Mouse (Mus musculus) neural tube, embryonic 11.5 days (tissue): ENCODE measurements around the gene Rnf220. TPM values are rescaled to one million over a fixed set of nuclear protein-coding genes. Genes with fewer than 3 reads are reported as not detected.

Source experiments
- ATAC-seq: fragments of 200-750 bp; cut with Nextera tagmentation; 2 replicates; pipeline ENCODE4 v1.8.0; 2017; ENCODE audit warnings: moderate number of reproducible peaks, mild to moderate bottlenecking, moderate TSS enrichment, moderate library complexity; ENCODE audit not compliant: insufficient read depth, low FRiP score, low TSS enrichment
- DNase-seq: peaks from one replicate; pipeline ENCODE4 v3.0.0-alpha.2; 2015; ENCODE audit warnings: low spot score
- H3K27ac ChIP-seq: fragments of 300-500 bp; sonication (generic); 2 replicates; pipeline ENCODE4 v1.5.1; 2014; ENCODE audit warnings: low read depth, mild to moderate bottlenecking, low read length
- H3K27me3 ChIP-seq: fragments of 300-500 bp; sonication (generic); 2 replicates; pipeline ENCODE4 v1.6.1; 2014; ENCODE audit warnings: mild to moderate bottlenecking, low read length, mixed read lengths; ENCODE audit not compliant: control insufficient read depth, insufficient read depth
- H3K36me3 ChIP-seq: fragments of 300-500 bp; sonication (generic); 2 replicates; pipeline ENCODE4 v1.6.1; 2014; ENCODE audit warnings: mild to moderate bottlenecking, low read length, moderate library complexity, mixed read lengths; ENCODE audit not compliant: control insufficient read depth, insufficient read depth
- H3K4me1 ChIP-seq: fragments of 300-500 bp; sonication (generic); 2 replicates; pipeline ENCODE4 v1.6.1; 2014; ENCODE audit warnings: low read length, mixed read lengths; ENCODE audit not compliant: control insufficient read depth, insufficient read depth
- H3K4me2 ChIP-seq: fragments of 300-500 bp; sonication (generic); 2 replicates; pipeline ENCODE4 v1.6.1; 2014; ENCODE audit warnings: low read depth, mild to moderate bottlenecking, moderate library complexity
- H3K4me3 ChIP-seq: fragments of 300-500 bp; sonication (generic); 2 replicates; pipeline ENCODE4 v1.5.1; 2014; ENCODE audit warnings: low read depth, low read length
- H3K9ac ChIP-seq: fragments of 300-500 bp; sonication (generic); 2 replicates; pipeline ENCODE4 v1.6.1; 2014; ENCODE audit warnings: mild to moderate bottlenecking, low read length
- H3K9me3 ChIP-seq: fragments of 300-500 bp; sonication (generic); 2 replicates; pipeline ENCODE4 v1.6.1; 2016; ENCODE audit warnings: low read length; ENCODE audit not compliant: control insufficient read depth
- WGBS: fragments of 180-500 bp; shearing (Covaris S2); extraction: QIAGEN DNeasy Blood & Tissue Kit; methylation state at CpG from one replicate; pipeline ENCODE4 v1.1.7; 2014; 5-methylcytosine and 5-hydroxymethylcytosine counted together
- polyA plus RNA-seq: library from polyadenylated mRNA; unstranded; fragments of >200 nt; fragmentation: Nextera tagmentation; extraction: Ambion mirVana; gene quantifications from 2 replicates; pipeline ENCODE4 v1.2.1, GENCODE M21; 2014

The Rnf220 gene
- polyA plus RNA-seq, 1 experiment from 2014 or later: 76.8 TPM

GRCm38 (mm10) chr4:117476355-117476754 is 20.5 kb downstream of the Rnf220 start:
- no peak overlapping the region for H3K27ac ChIP-seq
- no peak overlapping the region for H3K4me3 ChIP-seq
- H3K27me3 ChIP-seq: 0 out of 2 replicates have a peak, but pooled peaks cover 18% of the 10 kb centered on the region
- DNase-seq: no peak
- no peak for ATAC-seq
- H3K9ac ChIP-seq: no peak overlapping the region
- no peak overlapping the region for H3K4me2 ChIP-seq
- no peaks in the 10 kb centered on the region for H3K36me3 ChIP-seq
- no peaks in the 10 kb centered on the region for H3K9me3 ChIP-seq
- H3K4me1 ChIP-seq: peaks cover 27% of the 10 kb centered on the region

GRCm38 (mm10) chr4:117473985-117474354 is 22.9 kb downstream of the Rnf220 start:
- Histone ChIP-seq H3K4me3 (no peak overlapping the region), H3K27me3 (0 out of 2 replicates have a peak, but pooled peaks cover 18% of the 10 kb centered on the region), H3K9ac (no peak overlapping the region), H3K9me3 (no peaks in the 10 kb centered on the region), H3K36me3 (no peaks in the 10 kb centered on the region), H3K4me1 (peaks cover 7% of the 10 kb centered on the region), H3K4me2 (no peak overlapping the region), H3K27ac (no peak overlapping the region)
- DNase-seq: no peak
- ATAC-seq: no peak

GRCm38 (mm10) chr4:117473291-117473984 is 23.4 kb downstream of the Rnf220 start:
- WGBS: 87% methylated on average over 14 of the region's 14 CpGs
- H3K4me3 ChIP-seq: no peak overlapping the region
- peaks cover 7% of the 10 kb centered on the region for H3K4me1 ChIP-seq
- no peak for ATAC-seq
- H3K27ac ChIP-seq: no peak overlapping the region
- no peaks in the 10 kb centered on the region for H3K9me3 ChIP-seq
- no peak overlapping the region for H3K4me2 ChIP-seq
- H3K36me3 ChIP-seq: no peaks in the 10 kb centered on the region
- no peak for DNase-seq
- H3K9ac ChIP-seq: no peak overlapping the region
- 0 out of 2 replicates have a peak, but pooled peaks cover 18% of the 10 kb centered on the region for H3K27me3 ChIP-seq

GRCm38 (mm10) chr4:117469471-117469870 is 27.4 kb downstream of the Rnf220 start:
- Histone ChIP-seq H3K36me3 (no peaks in the 10 kb centered on the region), H3K9me3 (no peaks in the 10 kb centered on the region), H3K9ac (no peak overlapping the region), H3K4me3 (no peak overlapping the region), H3K4me2 (no peak overlapping the region), H3K4me1 (peaks cover 4% of the 10 kb centered on the region; the same call in 1 of the 2 replicates), H3K27ac (no peak overlapping the region), H3K27me3 (0 out of 2 replicates have a peak, but pooled peaks cover 2% of the 10 kb centered on the region)
- WGBS: 90% methylated on average over 4 of the region's 4 CpGs
- DNase-seq: no peak
- no peak for ATAC-seq

- H3K4me1 ChIP-seq: peaks cover 4% of the 10 kb centered on the region; the same call in 1 of the 2 replicates
- ATAC-seq: no peak
- WGBS: 73% methylated on average over 7 of the region's 7 CpGs
- H3K4me3 ChIP-seq: no peak overlapping the region
- no peaks in the 10 kb centered on the region for H3K27me3 ChIP-seq
- no peaks in the 10 kb centered on the region for H3K36me3 ChIP-seq
- no peak overlapping the region for H3K9ac ChIP-seq
- H3K4me2 ChIP-seq: no peak overlapping the region
- H3K27ac ChIP-seq: no peak overlapping the region
- DNase-seq: no peak
- H3K9me3 ChIP-seq: no peaks in the 10 kb centered on the region
These were observed 28.9 kb downstream of the Rnf220 start for GRCm38 (mm10) chr4:117467936-117468335.

- DNase-seq (no peak), ATAC-seq (no peak)
- Histone ChIP-seq H3K27ac (no peak overlapping the region), H3K4me1 (no peaks in the 10 kb centered on the region), H3K4me3 (no peak overlapping the region), H3K4me2 (no peak overlapping the region), H3K9me3 (no peaks in the 10 kb centered on the region), H3K27me3 (no peaks in the 10 kb centered on the region), H3K9ac (no peak overlapping the region), H3K36me3 (no peaks in the 10 kb centered on the region)
- WGBS: 88% methylated on average over 1 of the region's 1 CpGs
These were observed 47.7 kb downstream of the Rnf220 start for GRCm38 (mm10) chr4:117449151-117449550.

GRCm38 (mm10) chr4:117447926-117448325 is 48.9 kb downstream of the Rnf220 start:
- Histone ChIP-seq H3K36me3 (no peaks in the 10 kb centered on the region), H3K27ac (no peak overlapping the region), H3K27me3 (no peaks in the 10 kb centered on the region), H3K4me1 (no peaks in the 10 kb centered on the region), H3K4me3 (no peak overlapping the region), H3K9me3 (no peaks in the 10 kb centered on the region), H3K4me2 (no peak overlapping the region), H3K9ac (no peak overlapping the region)
- DNase-seq: no peak
- no peak for ATAC-seq
- WGBS: 91% methylated on average over 3 of the region's 3 CpGs

GRCm38 (mm10) chr4:117445516-117446207 is 51.2 kb downstream of the Rnf220 start:
- no peaks in the 10 kb centered on the region for H3K9me3 ChIP-seq
- 88% methylated on average over 19 of the region's 19 CpGs for WGBS

GRCm38 (mm10) chr4:117438919-117439318 is 57.9 kb downstream of the Rnf220 start:
- Histone ChIP-seq H3K4me1 (no peaks in the 10 kb centered on the region), H3K27ac (no peak overlapping the region), H3K36me3 (no peaks in the 10 kb centered on the region), H3K4me2 (no peak overlapping the region), H3K27me3 (0 out of 2 replicates have a peak, but pooled peaks cover 5% of the 10 kb centered on the region), H3K4me3 (no peak overlapping the region), H3K9ac (no peak overlapping the region), H3K9me3 (no peaks in the 10 kb centered on the region)
- WGBS: 77% methylated on average over 3 of the region's 3 CpGs
- DNase-seq: no peak
- ATAC-seq: no peak

More at GRCm38 (mm10) chr4:117445516-117446207, 51.2 kb downstream of the Rnf220 start:
- no peaks in the 10 kb centered on the region for H3K27me3 ChIP-seq
- ATAC-seq (no peak), DNase-seq (no peak)
- H3K27ac ChIP-seq: no peak overlapping the region
- H3K4me2 ChIP-seq: no peak overlapping the region
- H3K36me3 ChIP-seq: no peaks in the 10 kb centered on the region
- no peak overlapping the region for H3K9ac ChIP-seq
- no peak overlapping the region for H3K4me3 ChIP-seq
- H3K4me1 ChIP-seq: no peaks in the 10 kb centered on the region
